Mouse (Mus musculus) right cerebral cortex, postnatal 14 days (tissue): Measurements from ENCODE around the gene Ikzf3.

ENCODE experiments used
- DNase-seq: peaks from one replicate; pipeline ENCODE4 v3.0.0; 2022

Gene Ikzf3

GRCm38 (mm10) chr11:98545711-98546231, at the start of gene Ikzf3:
Gene Ikzf3, minus strand, starts transcription at chr11:98546031.
- DNase-seq, result peak; percentile 21

GRCm38 (mm10) chr11:98595473-98595872, 49.6 kb upstream of the Ikzf3 start:
- DNase-seq, result no peak

- DNase-seq, result no peak
Measured at GRCm38 (mm10) chr11:98595021-98595420, 49.2 kb upstream of the Ikzf3 start.

- peak; percentile 7 for DNase-seq
Measured at GRCm38 (mm10) chr11:98590548-98591445, 45.0 kb upstream of the Ikzf3 start.

- no peak for DNase-seq
Measured at GRCm38 (mm10) chr11:98589306-98589705, 43.5 kb upstream of the Ikzf3 start.

- DNase-seq, result no peak
Measured at GRCm38 (mm10) chr11:98588833-98589281, 43.0 kb upstream of the Ikzf3 start.

- DNase-seq, result peak; percentile 13
Measured at GRCm38 (mm10) chr11:98587684-98588546, 42.1 kb upstream of the Ikzf3 start.

GRCm38 (mm10) chr11:98586892-98587563, 41.2 kb upstream of the Ikzf3 start, which contains the start of gene Ormdl3:
Gene Ormdl3, minus strand, starts transcription at chr11:98587368.
- peak; percentile 99 for DNase-seq

GRCm38 (mm10) chr11:98586087-98586891, 40.5 kb upstream of the Ikzf3 start:
- DNase-seq, result peak; percentile 37

- no peak for DNase-seq
Measured at GRCm38 (mm10) chr11:98584629-98585177, 38.9 kb upstream of the Ikzf3 start.

GRCm38 (mm10) chr11:98584146-98584545, 38.3 kb upstream of the Ikzf3 start:
- DNase-seq, result no peak

GRCm38 (mm10) chr11:98583571-98583970, 37.7 kb upstream of the Ikzf3 start:
- DNase-seq, result no peak

- no peak for DNase-seq
Measured at GRCm38 (mm10) chr11:98583265-98583552, 37.4 kb upstream of the Ikzf3 start.

GRCm38 (mm10) chr11:98582551-98583264, 36.9 kb upstream of the Ikzf3 start:
- DNase-seq, result no peak

- no peak for DNase-seq
Measured at GRCm38 (mm10) chr11:98582030-98582388, 36.2 kb upstream of the Ikzf3 start.

- DNase-seq, result peak; percentile 7
Measured at GRCm38 (mm10) chr11:98581286-98582029, 35.6 kb upstream of the Ikzf3 start.

- peak; percentile 24 for DNase-seq
Measured at GRCm38 (mm10) chr11:98580301-98581121, 34.7 kb upstream of the Ikzf3 start.

GRCm38 (mm10) chr11:98577776-98578175, 31.9 kb upstream of the Ikzf3 start:
- no peak for DNase-seq

GRCm38 (mm10) chr11:98569461-98569860, 23.6 kb upstream of the Ikzf3 start:
- DNase-seq, result no peak
